Mouse (Mus musculus) embryo, embryonic 10.5 days (tissue): ENCODE measurements at regions not wholly inside any gene's neighbourhood (a gene's known extent, or its start where the extent isn't known, plus 50 kb on each side); places are given as distances from the start of the nearest gene placed in this dataset.

Source experiments
- DNase-seq: peaks from one replicate; pipeline ENCODE4 v3.0.0-alpha.2; 2015; ENCODE audit warnings: low spot score

- DNase-seq = no peak
These were observed 112.2 kb downstream of the Ipo8 start for GRCm38 (mm10) chr6:148719062-148719461.

DNA sequence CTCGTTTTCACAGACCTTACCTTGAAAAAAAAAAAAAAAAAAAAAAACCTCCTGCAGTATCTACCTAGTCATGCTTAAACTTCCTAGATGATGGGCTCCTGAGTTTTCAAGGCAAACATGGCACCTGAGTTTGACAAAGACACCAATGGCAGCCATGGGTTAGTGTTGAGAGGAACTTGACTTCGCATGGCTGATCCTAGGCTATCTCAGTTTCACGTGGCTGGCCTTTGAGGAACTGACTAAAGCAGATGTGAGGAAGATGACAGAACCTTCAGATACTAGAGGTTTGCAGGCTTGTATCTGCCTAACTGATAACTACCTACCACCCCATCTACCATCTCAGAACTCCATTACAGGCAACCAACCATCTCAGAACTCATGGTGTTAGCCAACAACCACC lies 120.9 kb downstream of the Ipo8 start:
- no peak for DNase-seq

- DNase-seq = no peak
These were observed 122.9 kb downstream of the Ipo8 start for GRCm38 (mm10) chr6:148708389-148708788.

- DNase-seq = peak; percentile 74
These were observed 125.6 kb downstream of the Ipo8 start for GRCm38 (mm10) chr6:148705711-148706110.

- peak; percentile 7 for DNase-seq
These were observed 137.9 kb downstream of the Ipo8 start for GRCm38 (mm10) chr6:148693329-148693728.

DNA sequence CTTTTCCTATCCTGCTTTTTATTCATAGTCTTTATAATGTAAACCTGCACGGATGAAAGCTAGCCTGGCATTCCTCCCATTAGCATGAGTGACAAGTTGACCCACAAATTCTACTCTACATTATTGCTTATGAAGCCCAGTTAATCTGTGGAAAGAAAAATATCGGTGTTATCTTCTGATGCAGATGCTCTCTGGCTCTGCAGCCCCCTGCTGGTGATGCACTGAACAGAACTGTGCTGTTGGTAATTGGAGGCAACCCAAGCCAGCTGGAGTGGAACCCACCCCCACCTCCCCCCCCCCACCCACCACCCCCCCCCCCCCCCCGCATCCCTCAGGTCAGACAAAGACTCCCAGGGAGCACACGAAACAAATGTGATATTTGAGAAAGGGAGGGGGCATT lies 143.5 kb downstream of the Ipo8 start:
- peak; percentile 66 for DNase-seq

DNA sequence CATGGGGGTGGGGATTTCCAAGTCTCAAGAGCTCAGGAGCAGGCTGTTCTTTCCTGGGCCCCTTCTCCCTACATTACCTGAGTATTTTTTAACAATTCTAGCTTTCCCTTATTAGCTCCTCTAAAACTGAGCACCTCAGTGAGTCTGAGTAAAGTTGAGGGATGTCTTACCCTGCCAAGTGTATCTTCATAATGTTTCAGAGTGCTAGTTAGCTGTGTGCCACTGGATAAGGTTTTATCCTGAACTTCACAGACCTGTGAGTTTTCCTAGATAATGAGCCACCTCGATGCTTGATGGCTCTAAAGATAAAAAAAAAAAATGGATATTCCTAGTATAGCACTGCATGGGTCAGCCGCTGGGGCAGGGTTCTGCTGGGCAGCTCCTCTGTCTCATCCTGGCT lies 171.1 kb downstream of the Ipo8 start:
- DNase-seq = no peak

DNA sequence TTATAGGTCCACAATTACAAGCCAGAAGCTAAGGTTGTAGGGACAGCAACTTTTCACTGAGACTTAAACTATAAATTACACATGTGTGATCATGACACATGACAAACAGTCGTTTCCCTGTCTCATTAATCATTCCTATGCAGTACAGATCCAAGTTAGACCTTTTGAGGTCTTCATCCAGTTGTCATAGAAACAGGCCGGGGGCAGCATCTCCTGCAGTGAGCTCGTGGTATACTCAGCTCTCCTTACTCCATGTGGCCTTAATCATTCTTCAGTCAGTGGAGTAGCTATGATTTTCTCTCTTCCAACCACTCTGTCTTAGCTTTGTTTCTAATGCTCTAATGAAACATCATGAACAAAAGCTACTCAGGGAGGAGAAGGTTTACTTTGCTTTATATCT lies 178.1 kb downstream of the Ipo8 start:
- no peak for DNase-seq

GRCm38 (mm10) chr6:148652434-148652833 lies 178.8 kb downstream of the Ipo8 start:
- no peak for DNase-seq

DNA sequence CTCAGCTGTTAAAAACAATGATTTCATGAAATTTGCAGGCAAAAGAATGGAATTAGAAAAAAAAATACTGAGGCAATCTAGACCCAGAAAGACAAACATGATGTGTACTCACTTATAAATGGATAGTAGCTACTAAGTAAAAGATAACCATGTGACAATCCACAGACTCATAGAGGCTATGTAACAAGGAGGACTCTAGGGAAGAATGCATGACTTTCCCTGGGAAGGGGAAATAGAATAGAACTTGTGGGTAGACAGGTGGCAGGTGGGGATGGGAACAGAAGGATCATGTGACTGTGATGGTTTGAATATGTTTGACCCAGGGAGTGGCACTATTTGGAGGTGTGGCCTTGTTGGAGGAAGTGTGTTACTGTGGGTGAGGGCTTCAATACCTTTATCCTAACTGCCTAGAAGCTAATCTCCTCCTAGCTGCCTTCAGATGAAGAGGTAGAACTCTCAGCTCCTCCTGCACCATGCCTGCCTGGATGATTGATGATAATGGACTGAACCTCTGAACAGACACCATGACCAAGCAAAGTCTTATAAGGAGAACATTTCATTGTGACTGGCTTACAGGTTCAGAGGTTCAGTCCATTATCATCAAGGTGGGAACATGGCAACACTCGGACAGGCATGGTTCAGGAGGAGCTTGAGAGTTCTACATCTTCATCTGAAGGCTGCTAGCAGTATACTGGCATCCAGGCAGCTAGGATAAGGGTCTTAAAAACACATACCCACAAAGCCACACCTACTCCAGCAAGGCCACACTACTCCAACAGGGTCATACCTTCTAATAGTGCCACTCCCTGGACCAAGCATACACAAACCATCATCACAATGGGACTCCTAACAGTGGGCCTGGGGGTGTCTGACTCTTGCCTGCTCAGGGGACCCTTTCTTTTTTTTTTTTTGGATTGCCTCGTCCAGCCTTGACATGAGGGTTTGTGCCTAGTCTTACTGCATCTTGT lies 183.6 kb downstream of the Ipo8 start:
- DNase-seq = no peak

DNA sequence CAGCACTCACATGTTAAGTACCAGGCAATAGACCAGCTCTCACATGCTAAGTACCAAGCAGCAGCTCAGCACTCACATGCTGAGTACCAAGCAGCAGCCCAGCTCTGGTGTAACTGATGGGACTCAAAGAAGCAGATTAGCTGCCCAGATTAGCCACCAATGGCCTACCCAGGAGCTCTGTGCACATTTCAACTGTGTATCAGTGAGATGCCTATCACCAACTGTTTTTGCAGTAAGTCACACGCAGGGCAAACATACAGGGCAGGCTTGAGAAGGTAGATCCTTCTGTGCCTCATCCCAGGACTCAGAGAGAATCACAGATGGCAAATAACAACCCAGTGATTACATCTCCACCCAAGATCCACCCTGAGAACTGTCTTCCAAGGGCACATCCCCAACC lies 190.7 kb downstream of the Ipo8 start:
- DNase-seq = no peak

- no peak for DNase-seq
These were observed 190.0 kb upstream of the Tmtc1 start for GRCm38 (mm10) chr6:148634148-148634547.

- no peak for DNase-seq
These were observed 183.0 kb upstream of the Tmtc1 start for GRCm38 (mm10) chr6:148627090-148627605.

GRCm38 (mm10) chr6:148623119-148623770 lies 179.1 kb upstream of the Tmtc1 start:
- DNase-seq = no peak

DNA sequence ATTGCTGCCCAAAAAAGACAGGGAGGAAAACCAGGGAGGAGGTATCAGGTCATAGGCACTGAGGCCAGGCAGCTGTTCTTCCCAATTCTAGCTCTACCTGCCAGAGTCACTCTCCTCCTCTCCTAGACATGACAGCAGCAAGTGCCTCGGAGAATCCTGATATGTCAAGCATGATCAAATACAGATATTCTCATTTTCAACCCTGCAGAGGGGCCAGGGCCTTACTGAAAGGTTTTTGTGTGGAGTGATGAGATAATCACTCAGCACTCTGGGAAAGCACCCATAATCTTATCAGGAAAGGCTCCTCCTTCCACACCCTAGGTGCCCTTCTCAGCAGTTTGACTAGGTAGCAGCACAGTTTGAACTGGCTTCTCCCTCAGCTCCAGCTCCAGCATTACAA lies 175.8 kb upstream of the Tmtc1 start:
- no peak for DNase-seq

DNA sequence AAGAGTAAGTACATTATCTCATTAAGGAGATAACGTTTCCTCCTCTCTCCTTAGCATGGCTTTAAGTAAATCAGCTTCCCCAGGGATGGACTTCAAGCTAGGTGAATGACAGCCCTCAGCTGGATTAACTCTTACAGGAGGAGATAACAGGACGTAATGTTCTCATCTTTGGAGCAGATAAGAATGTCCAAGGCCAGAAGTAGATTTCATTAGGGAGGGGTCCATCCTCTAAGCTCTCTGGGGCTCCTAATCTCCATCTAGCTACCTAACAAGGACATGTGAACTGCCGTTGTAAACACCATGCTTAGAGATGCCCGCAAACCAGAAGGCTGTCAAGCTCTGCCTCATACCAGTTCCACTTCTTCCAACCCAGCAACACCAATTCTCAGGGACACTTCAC lies 171.7 kb upstream of the Tmtc1 start:
- no peak for DNase-seq

DNA sequence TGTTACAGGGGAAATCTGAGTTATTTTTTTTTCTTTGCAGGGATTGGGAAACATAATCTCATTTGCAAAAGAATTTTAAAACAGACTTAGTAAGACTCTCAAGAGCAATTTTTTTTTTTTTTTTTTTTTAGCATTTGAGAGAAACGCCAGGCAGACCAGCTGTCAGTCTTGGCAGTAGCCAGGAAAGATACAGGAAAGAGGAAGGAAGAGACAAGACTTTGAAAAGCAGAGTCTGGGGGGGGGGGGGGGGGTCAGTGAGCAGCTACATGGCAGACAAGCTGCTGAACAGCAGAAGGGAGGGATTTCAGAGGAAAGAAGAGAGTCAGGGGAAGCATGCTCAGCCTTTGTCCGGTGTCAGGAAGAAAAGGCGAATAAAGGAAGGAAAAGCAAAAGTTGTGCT lies 171.3 kb upstream of the Tmtc1 start:
- DNase-seq = no peak

DNA sequence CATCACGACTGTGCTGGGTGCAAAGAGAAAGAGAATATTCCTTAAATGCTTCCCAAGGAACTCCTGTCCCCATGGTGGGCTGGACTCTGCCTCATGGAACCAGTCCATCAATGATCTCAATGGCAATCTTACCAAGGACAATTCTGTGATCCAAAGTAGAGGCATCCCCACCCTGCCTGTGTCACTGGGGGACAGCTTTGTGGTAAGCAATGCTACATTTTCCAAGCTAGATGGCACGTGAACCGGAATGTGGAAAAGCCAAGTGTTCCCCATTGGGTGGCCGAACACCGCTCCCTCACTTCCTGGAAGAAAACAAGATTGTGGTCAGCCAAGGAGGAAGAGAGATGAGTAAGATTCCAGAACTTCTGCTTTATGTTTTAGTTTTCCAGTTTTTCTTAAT lies 164.7 kb upstream of the Tmtc1 start:
- no peak for DNase-seq

GRCm38 (mm10) chr6:148605226-148605625 lies 161.0 kb upstream of the Tmtc1 start:
- no peak for DNase-seq

GRCm38 (mm10) chr6:148604790-148605189 lies 160.6 kb upstream of the Tmtc1 start:
- DNase-seq = no peak

GRCm38 (mm10) chr6:148603878-148604277 lies 159.7 kb upstream of the Tmtc1 start:
- no peak for DNase-seq

DNA sequence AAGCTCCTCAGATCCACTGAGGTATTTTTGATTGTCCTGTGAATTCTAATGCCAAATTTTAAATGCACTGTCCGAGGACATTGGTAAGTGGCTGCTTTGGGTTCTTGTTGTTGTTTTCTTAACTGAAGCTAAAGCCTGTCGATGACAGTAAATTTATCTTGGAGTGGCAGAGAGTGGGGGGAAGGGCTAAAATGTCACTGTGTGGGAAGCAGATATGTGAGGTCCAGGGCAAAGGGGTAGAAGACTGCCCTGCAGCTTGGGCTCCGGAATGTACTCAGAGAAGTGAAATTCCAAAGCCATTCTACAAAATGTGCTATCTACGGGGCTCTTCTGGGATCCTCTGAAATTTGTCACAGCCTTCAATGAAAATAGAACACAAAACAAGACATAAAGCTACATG lies 159.3 kb upstream of the Tmtc1 start:
- no peak for DNase-seq

DNA sequence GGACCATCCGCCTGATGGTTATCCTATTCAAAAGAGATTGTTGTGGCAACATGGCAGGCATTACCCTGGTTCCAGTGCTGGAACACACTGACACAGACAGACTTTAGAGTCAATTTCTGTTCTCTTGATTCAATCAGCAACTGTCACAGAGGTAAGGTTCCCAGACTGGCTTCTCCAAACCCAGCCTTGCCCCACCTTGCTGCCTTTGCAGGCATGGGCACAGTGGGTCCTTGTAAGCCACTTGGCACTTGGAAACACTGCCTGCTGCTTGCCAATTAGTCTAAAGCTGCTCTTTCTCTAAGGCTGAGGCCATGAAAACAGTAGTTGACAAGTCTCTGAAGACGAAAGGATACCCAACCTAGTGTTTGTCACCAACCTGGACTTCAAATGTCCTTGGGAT lies 158.7 kb upstream of the Tmtc1 start:
- DNase-seq = no peak
